Mouse (Mus musculus) bone marrow macrophage, adult 2 months (primary cell): ENCODE data around the gene Bdh2. TPM values are rescaled to one million over a fixed set of nuclear protein-coding genes. Genes with fewer than 3 reads are reported as not detected.

ENCODE experiments used
- H3K27ac ChIP-seq: 2 replicates; pipeline ENCODE4 v1.5.1; 2012; ENCODE audit warnings: low read depth, low read length; ENCODE audit not compliant: insufficient read depth
- H3K4me1 ChIP-seq: 2 replicates; pipeline ENCODE4 v1.6.1; 2012; ENCODE audit warnings: low read length; ENCODE audit not compliant: control insufficient read depth, insufficient read depth
- H3K4me3 ChIP-seq: 2 replicates; pipeline ENCODE4 v1.5.1; 2012; ENCODE audit warnings: mild to moderate bottlenecking, low read length, moderate library complexity; ENCODE audit not compliant: insufficient read depth
- CTCF ChIP-seq: IDR thresholded peaks from 2 replicates; pipeline ENCODE4 v1.5.1; 2012; ENCODE audit warnings: low read depth, mild to moderate bottlenecking, low read length, moderate library complexity
- POLR2A ChIP-seq: IDR thresholded peaks from 2 replicates; pipeline ENCODE4 v1.6.1; 2012; ENCODE audit warnings: mild to moderate bottlenecking, low read depth, low read length, borderline replicate concordance
- polyA plus RNA-seq: library from polyadenylated mRNA; stranded (reverse); fragments of >200 nt; gene quantifications from 2 replicates; pipeline ENCODE4 v1.2.4, GENCODE M21; 2012; ENCODE audit not compliant: missing spikeins, insufficient read depth, insufficient read length

The Bdh2 gene
- 1.0 and 1.6 TPM in 2 replicates for polyA plus RNA-seq

DNA sequence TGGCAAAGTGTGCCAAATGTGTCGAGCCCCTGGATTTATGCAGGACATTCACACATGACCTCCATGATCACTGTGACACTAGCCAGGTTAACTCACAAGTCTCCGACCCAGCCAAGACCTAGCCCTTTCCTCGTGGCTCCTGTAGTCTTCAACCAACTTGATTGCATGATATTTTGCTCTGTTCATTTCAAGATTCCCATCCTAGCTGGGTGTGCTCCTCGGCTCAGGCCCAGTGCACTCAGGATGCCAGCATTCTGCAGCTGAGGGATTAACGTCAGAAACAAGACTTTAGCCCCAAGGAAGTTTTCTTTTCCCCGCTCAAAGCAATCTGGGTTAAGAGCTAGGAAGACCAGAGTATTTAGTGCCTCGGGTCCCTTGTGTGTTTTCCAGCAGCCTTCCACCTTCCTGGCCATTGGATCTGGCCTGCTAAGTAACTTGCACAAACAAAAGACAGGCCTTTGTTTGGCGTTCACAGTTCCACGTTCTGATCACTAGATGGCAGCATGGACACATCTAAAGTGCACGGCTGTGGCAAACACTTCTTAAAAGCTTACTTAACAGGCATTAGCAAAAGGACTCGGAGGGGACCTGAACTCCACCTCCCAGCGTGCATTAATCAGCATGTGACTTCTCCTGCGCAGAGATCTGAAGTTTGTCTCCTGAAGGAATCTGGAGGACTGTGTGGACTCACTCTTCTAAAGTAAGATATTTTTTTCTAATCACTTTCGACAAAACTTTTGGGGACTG lies at the start of gene Bdh2:
Bdh2 (plus strand) TSS at position 553 of the 747 bp plus-strand sequence.
- Histone ChIP-seq H3K27ac (no peak within 1 kb of the TSS), H3K4me1 (no peaks in the 10 kb centered on the region), H3K4me3 (no peak within 1 kb of the TSS)
- TF ChIP-seq POLR2A (no peak), CTCF (peak; percentile 26; the same call in 1 of the 2 replicates)

DNA sequence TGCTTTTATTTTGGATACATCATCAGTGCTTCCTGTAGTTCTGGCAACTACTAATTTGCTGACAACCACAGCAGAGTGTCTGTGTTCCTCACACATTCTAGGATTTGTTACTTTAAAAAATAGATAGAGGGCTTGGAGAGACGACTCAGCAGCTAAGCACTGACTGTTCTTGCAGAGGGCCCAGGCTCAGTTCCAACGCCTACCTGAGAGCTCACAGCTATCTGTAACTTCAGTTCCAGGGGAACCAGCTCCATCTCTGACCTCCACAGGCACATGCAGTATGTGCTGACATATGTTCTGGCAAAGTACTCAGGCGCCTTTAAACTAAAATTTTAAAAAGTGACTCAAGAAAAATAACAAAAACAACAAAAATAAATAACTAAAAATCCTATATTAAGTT lies 49.0 kb upstream of the Bdh2 start:
- Histone ChIP-seq H3K4me1 (no peaks in the 10 kb centered on the region), H3K4me3 (no peak overlapping the region), H3K27ac (no peak overlapping the region)
- TF ChIP-seq CTCF (no peak), POLR2A (no peak)

DNA sequence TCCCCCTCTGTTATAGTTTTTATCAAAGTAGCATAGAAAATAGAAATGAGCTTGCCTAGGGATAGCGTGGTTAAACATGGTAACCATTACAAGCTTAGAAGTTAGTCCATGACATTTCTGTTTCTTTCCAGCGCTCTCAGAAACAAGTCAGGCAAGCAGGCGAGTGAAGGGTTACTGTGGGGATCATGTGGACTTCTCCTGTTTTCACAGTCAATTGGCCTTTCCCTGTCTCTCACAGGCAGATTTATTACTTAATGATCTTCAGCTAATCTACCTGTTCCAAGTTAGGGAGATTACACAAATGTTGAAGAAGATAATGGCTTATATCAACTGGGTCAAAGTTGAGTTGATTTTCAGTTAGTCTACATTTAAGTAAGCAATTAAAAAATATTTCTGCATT lies 48.6 kb upstream of the Bdh2 start:
- TF ChIP-seq CTCF = no peak
- no peak for TF ChIP-seq POLR2A
- Histone ChIP-seq H3K4me3 (no peak overlapping the region), H3K4me1 (no peaks in the 10 kb centered on the region), H3K27ac (no peak overlapping the region)

DNA sequence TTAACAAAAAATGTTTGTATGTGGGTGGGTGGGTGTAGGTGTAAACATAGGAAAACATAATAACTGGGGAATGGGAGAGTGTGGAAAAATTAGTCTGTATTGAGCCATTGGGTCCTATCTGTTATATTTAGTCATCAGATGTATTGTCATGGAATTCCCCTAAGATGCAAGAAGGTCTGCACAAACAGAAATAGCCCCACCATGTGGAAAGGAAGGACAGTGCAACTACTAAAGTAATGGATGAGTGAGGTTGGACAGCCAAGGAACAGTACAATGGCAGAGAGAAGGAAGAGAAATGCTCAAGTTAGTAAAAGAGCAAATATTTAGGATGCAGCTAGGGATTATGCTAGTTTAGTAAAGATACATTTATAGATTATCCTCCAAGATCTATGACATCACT lies 35.3 kb upstream of the Bdh2 start:
- TF ChIP-seq CTCF (no peak), POLR2A (no peak)

DNA sequence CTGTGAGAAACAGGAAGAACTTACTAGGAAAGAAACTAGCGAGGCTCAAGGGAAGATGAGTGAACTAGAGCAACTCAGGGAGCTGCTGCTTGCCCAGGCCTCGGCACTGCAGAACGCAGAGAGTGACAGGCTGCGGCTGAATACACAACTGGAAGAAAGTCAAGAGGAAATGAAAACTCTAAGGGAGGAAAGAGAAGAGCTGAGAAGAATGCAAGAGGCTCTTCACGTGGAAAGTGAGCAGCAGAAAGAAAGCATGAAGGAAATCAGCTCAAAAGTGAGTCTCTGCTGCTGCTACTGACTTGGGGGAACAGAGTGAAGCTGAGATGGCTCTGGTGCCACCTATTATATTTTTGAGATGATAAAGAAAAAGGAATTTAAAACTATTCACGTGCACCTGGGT lies 34.2 kb upstream of the Bdh2 start:
- TF ChIP-seq CTCF (no peak), POLR2A (no peak)
- Histone ChIP-seq H3K27ac (no peak overlapping the region), H3K4me3 (no peak overlapping the region), H3K4me1 (peaks cover 5% of the 10 kb centered on the region; the same call in 1 of the 2 replicates)

More for the DNA sequence above, 35.3 kb upstream of the Bdh2 start:
- Histone ChIP-seq H3K4me3 (no peak overlapping the region), H3K27ac (no peak overlapping the region), H3K4me1 (peaks cover 5% of the 10 kb centered on the region; the same call in 1 of the 2 replicates)

DNA sequence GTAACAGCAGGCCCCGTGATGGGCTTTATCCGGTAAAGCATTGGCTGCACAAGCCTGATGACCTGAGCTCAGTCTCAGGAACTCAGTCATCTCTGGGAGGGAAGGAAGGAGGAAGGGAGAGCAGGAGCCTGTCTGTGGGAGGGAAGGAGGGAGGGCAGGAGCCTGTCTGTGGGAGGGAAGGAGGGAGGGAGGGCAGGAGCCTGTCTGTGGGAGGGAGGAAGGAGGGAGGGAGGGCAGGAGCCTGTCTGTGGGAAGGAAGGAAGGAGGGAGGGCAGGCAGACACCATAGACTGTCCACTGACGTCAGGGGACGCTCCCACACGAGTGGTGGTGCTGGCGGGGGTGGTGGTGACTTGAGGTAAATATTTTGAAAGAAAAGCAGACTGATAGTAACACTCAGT lies 31.9 kb upstream of the Bdh2 start:
- Histone ChIP-seq H3K4me3 (no peak overlapping the region), H3K4me1 (0 out of 2 replicates have a peak, but pooled peaks cover 2% of the 10 kb centered on the region), H3K27ac (no peak overlapping the region)
- TF ChIP-seq CTCF = no peak
- no peak for TF ChIP-seq POLR2A

DNA sequence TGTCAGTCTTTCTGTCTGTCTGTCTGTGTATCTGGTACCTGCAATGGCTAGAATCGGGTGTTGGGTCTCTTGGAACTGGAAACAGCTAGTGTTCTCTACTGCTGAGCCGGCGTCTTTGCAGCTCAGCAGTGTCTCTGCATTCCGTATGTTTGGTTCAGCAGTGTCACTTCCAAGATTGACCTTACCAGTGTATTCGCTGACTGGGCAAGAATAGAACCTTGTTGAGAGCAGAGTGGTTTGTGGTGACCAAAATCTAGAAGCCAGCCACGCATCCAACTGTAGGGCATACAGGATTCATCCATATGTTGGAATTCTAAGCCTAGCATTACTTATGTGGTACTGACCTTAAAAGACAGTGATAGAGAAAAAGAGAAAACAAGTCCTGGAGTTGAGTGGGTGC lies 29.2 kb upstream of the Bdh2 start:
- Histone ChIP-seq H3K4me3 (no peak overlapping the region), H3K27ac (no peak overlapping the region), H3K4me1 (no peaks in the 10 kb centered on the region)
- TF ChIP-seq POLR2A (no peak), CTCF (no peak)

DNA sequence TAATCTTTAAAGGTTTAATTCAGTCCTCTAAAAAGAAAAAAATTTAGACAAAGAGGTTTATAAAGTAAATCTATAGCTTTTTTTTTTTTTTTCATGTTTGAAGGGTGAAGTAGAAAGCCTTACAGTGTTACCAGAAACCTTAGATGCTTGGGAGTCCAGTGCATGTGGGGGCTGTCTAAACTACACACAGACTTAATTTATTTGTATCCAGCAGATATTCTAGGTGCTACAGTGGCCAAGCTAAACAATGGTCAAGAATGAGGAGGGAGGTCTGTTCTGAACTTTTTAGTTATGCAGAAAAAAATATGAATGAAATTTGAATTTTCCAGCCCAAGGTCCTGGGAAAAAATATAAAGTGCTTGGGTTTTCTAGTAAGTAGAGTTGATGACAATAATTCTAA lies 26.2 kb upstream of the Bdh2 start:
- Histone ChIP-seq H3K27ac (no peak overlapping the region), H3K4me1 (no peaks in the 10 kb centered on the region), H3K4me3 (no peak overlapping the region)
- no peak for TF ChIP-seq CTCF
- TF ChIP-seq POLR2A = no peak

DNA sequence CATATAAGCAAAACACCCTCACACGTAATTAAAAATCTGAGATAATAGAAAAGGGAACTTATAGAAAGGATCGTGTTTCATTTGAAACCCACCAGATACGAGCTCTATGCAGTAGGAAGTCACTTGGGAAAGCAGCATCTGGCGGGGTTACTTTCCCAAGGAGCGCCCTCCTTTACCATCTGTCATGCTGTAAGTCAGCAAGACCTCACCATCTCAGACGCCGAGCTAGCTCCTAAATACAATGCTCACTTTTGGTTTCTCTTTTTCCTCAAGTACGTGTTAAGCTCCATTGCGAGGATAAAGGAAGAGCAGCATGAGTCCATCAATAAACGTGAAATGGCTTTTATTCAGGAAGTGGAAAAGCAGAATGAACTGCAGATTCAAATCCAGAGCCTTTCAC lies 22.1 kb upstream of the Bdh2 start:
- TF ChIP-seq POLR2A (no peak), CTCF (no peak)
- Histone ChIP-seq H3K4me3 (no peak overlapping the region), H3K4me1 (no peaks in the 10 kb centered on the region), H3K27ac (no peak overlapping the region)

DNA sequence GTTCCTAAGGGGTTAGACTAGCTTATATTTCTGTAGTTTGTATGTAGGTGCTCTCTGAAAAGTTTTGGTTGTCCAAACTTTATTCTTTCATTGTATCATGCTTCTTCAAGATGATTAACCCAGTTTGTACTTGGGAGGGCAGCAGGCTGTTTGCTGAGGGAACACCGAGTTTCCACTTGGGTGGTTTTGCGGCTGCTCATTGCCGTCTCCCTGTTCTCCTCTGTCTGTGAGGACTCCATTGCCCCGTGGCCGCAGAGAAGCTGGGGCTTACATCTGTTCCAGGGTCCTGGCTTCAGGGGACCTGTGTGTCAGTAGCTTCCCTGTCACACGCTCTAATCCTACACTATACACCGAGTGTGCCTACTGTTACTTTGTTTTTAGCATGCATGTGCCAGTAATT lies 20.8 kb upstream of the Bdh2 start:
- TF ChIP-seq CTCF (no peak), POLR2A (no peak)
- Histone ChIP-seq H3K4me1 (no peaks in the 10 kb centered on the region), H3K27ac (no peak overlapping the region), H3K4me3 (no peak overlapping the region)

DNA sequence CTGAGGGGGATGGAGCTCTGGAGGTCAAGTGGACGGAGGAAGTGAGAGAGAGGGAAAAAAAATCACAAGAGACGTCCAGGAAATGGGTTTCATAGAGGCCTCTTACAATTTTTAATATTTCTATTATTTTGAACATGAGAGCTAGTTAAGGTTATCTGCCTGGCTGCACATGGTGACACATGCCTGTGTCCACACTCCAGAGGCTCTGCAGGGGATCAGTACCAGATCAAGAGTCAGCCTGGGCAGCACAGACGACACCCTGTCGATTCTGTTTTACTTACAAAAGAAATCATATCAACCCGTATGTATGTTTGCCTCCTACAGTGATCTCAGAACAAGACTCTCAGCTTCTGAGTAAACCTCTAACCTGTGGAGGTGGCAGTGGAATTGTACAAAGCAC lies 12.4 kb upstream of the Bdh2 start:
- Histone ChIP-seq H3K4me3 (no peak overlapping the region), H3K27ac (no peak overlapping the region), H3K4me1 (no peaks in the 10 kb centered on the region)
- TF ChIP-seq POLR2A (no peak), CTCF (no peak)
